Mouse (Mus musculus) neural tube, embryonic 13.5 days (tissue): Measurements from ENCODE around the gene Ric1. TPM values are rescaled to one million over a fixed set of nuclear protein-coding genes. Genes with fewer than 3 reads are reported as not detected.
"Not testable (repeated sequence)": the region's sequence is repeated elsewhere in the genome, so short reads cannot be mapped to it uniquely, and the experiment has no call there.

Experiments used
- ATAC-seq: fragments of 200-750 bp; cut with Nextera tagmentation; 2 replicates; pipeline ENCODE4 v1.8.0; 2017; ENCODE audit warnings: low read depth, mild to moderate bottlenecking, moderate TSS enrichment, moderate library complexity
- H3K27ac ChIP-seq: fragments of 300-500 bp; sonication (generic); replicated peaks from 2 replicates; pipeline ENCODE4 v1.5.1; 2015; ENCODE audit warnings: moderate library complexity, mild to moderate bottlenecking, inconsistent platforms
- H3K27me3 ChIP-seq: fragments of 300-500 bp; sonication (generic); 2 replicates; pipeline ENCODE4 v1.6.1; 2015; ENCODE audit warnings: mild to moderate bottlenecking, inconsistent platforms
- H3K36me3 ChIP-seq: fragments of 300-500 bp; sonication (generic); 2 replicates; pipeline ENCODE4 v1.6.1; 2015; ENCODE audit warnings: mild to moderate bottlenecking, inconsistent platforms
- H3K4me1 ChIP-seq: fragments of 300-500 bp; sonication (generic); replicated peaks from 2 replicates; pipeline ENCODE4 v1.6.1; 2015; ENCODE audit warnings: inconsistent platforms
- H3K4me2 ChIP-seq: fragments of 300-500 bp; sonication (generic); 2 replicates; pipeline ENCODE4 v1.6.1; 2015; ENCODE audit warnings: inconsistent platforms, mild to moderate bottlenecking, moderate library complexity
- H3K4me3 ChIP-seq: fragments of 300-500 bp; sonication (generic); 2 replicates; pipeline ENCODE4 v1.5.1; 2015; ENCODE audit warnings: mild to moderate bottlenecking, inconsistent platforms
- H3K9ac ChIP-seq: fragments of 300-500 bp; sonication (generic); 2 replicates; pipeline ENCODE4 v1.6.1; 2015; ENCODE audit warnings: moderate library complexity, mild to moderate bottlenecking, inconsistent platforms
- H3K9me3 ChIP-seq: fragments of 300-500 bp; sonication (generic); 2 replicates; pipeline ENCODE4 v1.6.1; 2016; ENCODE audit warnings: inconsistent platforms
- WGBS: fragments of 180-500 bp; shearing (Covaris S2); methylation state at CpG from one replicate; pipeline ENCODE4 v1.1.7; 2015; 5-methylcytosine and 5-hydroxymethylcytosine counted together
- polyA plus RNA-seq: library from polyadenylated mRNA; unstranded; fragments of >200 nt; fragmentation: Nextera tagmentation; extraction: Ambion mirVana; gene quantifications from 2 replicates; pipeline ENCODE4 v1.2.1, GENCODE M21; 2015

The Ric1 gene
- polyA plus RNA-seq, 1 experiment from 2014 or later: 14.5 TPM

- WGBS: 87% methylated on average over 2 of the region's 2 CpGs
- H3K4me1 ChIP-seq: no peaks in the 10 kb centered on the region
- H3K27ac ChIP-seq: no peak overlapping the region
- no peak overlapping the region for H3K4me3 ChIP-seq
- H3K9me3 ChIP-seq: no peaks in the 10 kb centered on the region
- no peak for ATAC-seq
- H3K27me3 ChIP-seq: no peaks in the 10 kb centered on the region
- H3K9ac ChIP-seq: no peak overlapping the region
- no peaks in the 10 kb centered on the region for H3K36me3 ChIP-seq
- no peak overlapping the region for H3K4me2 ChIP-seq
Measured at GRCm38 (mm10) chr19:29550618-29551017, 28.5 kb downstream of the Ric1 start.

- no peak overlapping the region for H3K27ac ChIP-seq
- no peak overlapping the region for H3K9ac ChIP-seq
- no peak for ATAC-seq
- no peaks in the 10 kb centered on the region for H3K27me3 ChIP-seq
- H3K4me3 ChIP-seq: no peak overlapping the region
- H3K4me1 ChIP-seq: no peaks in the 10 kb centered on the region
- no peaks in the 10 kb centered on the region for H3K36me3 ChIP-seq
- H3K9me3 ChIP-seq: no peaks in the 10 kb centered on the region
- WGBS: 94% methylated on average over 1 of the region's 1 CpGs
- no peak overlapping the region for H3K4me2 ChIP-seq
Measured at GRCm38 (mm10) chr19:29551128-29551527, 29.0 kb downstream of the Ric1 start.

GRCm38 (mm10) chr19:29551980-29552379, 29.9 kb downstream of the Ric1 start:
- not testable (repeated sequence) for H3K4me1 ChIP-seq, H3K9me3 ChIP-seq, H3K9ac ChIP-seq, ATAC-seq, H3K4me3 ChIP-seq, H3K4me2 ChIP-seq, H3K27ac ChIP-seq, H3K36me3 ChIP-seq, H3K27me3 ChIP-seq
- WGBS: 96% methylated on average over 1 of the region's 1 CpGs

GRCm38 (mm10) chr19:29557171-29557845, 35.2 kb downstream of the Ric1 start:
- H3K4me2 ChIP-seq, H3K36me3 ChIP-seq, H3K4me3 ChIP-seq, H3K4me1 ChIP-seq, H3K27me3 ChIP-seq, H3K9ac ChIP-seq, ATAC-seq, H3K27ac ChIP-seq, H3K9me3 ChIP-seq: not testable (repeated sequence)
- WGBS: 90% methylated on average over 7 of the region's 7 CpGs

GRCm38 (mm10) chr19:29562166-29562565, 40.1 kb downstream of the Ric1 start:
- H3K4me3 ChIP-seq: no peak overlapping the region
- H3K9me3 ChIP-seq: no peaks in the 10 kb centered on the region
- H3K4me1 ChIP-seq: no peaks in the 10 kb centered on the region
- no peak overlapping the region for H3K27ac ChIP-seq
- no peaks in the 10 kb centered on the region for H3K27me3 ChIP-seq
- WGBS: 84% methylated on average over 4 of the region's 4 CpGs
- H3K36me3 ChIP-seq: peaks cover 5% of the 10 kb centered on the region
- no peak overlapping the region for H3K9ac ChIP-seq
- no peak for ATAC-seq
- no peak overlapping the region for H3K4me2 ChIP-seq

- H3K4me3 ChIP-seq: no peak overlapping the region
- H3K9ac ChIP-seq: no peak overlapping the region
- H3K4me2 ChIP-seq: no peak overlapping the region
- ATAC-seq: no peak
- H3K27ac ChIP-seq: no peak overlapping the region
- 73% methylated on average over 3 of the region's 3 CpGs for WGBS
- no peaks in the 10 kb centered on the region for H3K27me3 ChIP-seq
- peaks cover 7% of the 10 kb centered on the region for H3K36me3 ChIP-seq
- no peaks in the 10 kb centered on the region for H3K4me1 ChIP-seq
- H3K9me3 ChIP-seq: no peaks in the 10 kb centered on the region
Measured at GRCm38 (mm10) chr19:29562603-29563002, 40.5 kb downstream of the Ric1 start.

GRCm38 (mm10) chr19:29563258-29563779, 41.2 kb downstream of the Ric1 start:
- Histone ChIP-seq H3K9ac (no peak overlapping the region), H3K27me3 (no peaks in the 10 kb centered on the region), H3K9me3 (no peaks in the 10 kb centered on the region), H3K4me1 (no peaks in the 10 kb centered on the region), H3K36me3 (peaks cover 11% of the 10 kb centered on the region), H3K4me3 (no peak overlapping the region), H3K4me2 (no peak overlapping the region), H3K27ac (no peak overlapping the region)
- WGBS: 73% methylated on average over 7 of the region's 7 CpGs
- peak; percentile 53 for ATAC-seq

- Histone ChIP-seq H3K27ac (no peak overlapping the region), H3K9ac (no peak overlapping the region), H3K27me3 (no peaks in the 10 kb centered on the region), H3K4me2 (no peak overlapping the region), H3K4me3 (no peak overlapping the region), H3K9me3 (no peaks in the 10 kb centered on the region), H3K4me1 (no peaks in the 10 kb centered on the region), H3K36me3 (peaks cover 22% of the 10 kb centered on the region)
- no peak for ATAC-seq
- 97% methylated on average over 1 of the region's 1 CpGs for WGBS
Measured at GRCm38 (mm10) chr19:29566512-29566911, 44.4 kb downstream of the Ric1 start.

- H3K4me1 ChIP-seq: no peaks in the 10 kb centered on the region
- no peak for ATAC-seq
- no peak overlapping the region for H3K4me3 ChIP-seq
- H3K9ac ChIP-seq: no peak overlapping the region
- H3K9me3 ChIP-seq: no peaks in the 10 kb centered on the region
- H3K4me2 ChIP-seq: no peak overlapping the region
- peaks cover 38% of the 10 kb centered on the region for H3K36me3 ChIP-seq
- H3K27ac ChIP-seq: no peak overlapping the region
- no peaks in the 10 kb centered on the region for H3K27me3 ChIP-seq
- WGBS: 89% methylated on average over 2 of the region's 2 CpGs
Measured at GRCm38 (mm10) chr19:29582439-29582838, 60.4 kb downstream of the Ric1 start.

- ATAC-seq: no peak
- H3K4me2 ChIP-seq: no peak overlapping the region
- H3K27ac ChIP-seq: no peak overlapping the region
- H3K36me3 ChIP-seq: peaks cover 47% of the 10 kb centered on the region
- no peaks in the 10 kb centered on the region for H3K4me1 ChIP-seq
- H3K27me3 ChIP-seq: no peaks in the 10 kb centered on the region
- 92% methylated on average over 6 of the region's 6 CpGs for WGBS
- no peak overlapping the region for H3K4me3 ChIP-seq
- H3K9ac ChIP-seq: no peak overlapping the region
- no peaks in the 10 kb centered on the region for H3K9me3 ChIP-seq
Measured at GRCm38 (mm10) chr19:29583734-29584133, 61.7 kb downstream of the Ric1 start.

- not testable (repeated sequence) for H3K27me3 ChIP-seq, H3K4me1 ChIP-seq, H3K4me2 ChIP-seq, H3K9me3 ChIP-seq, ATAC-seq, H3K27ac ChIP-seq, H3K4me3 ChIP-seq, H3K9ac ChIP-seq
- H3K36me3 ChIP-seq: peaks cover 51% of the 10 kb centered on the region
- 77% methylated on average over 3 of the region's 3 CpGs for WGBS
Measured at GRCm38 (mm10) chr19:29593783-29594182, 71.7 kb downstream of the Ric1 start.

GRCm38 (mm10) chr19:29596276-29596675, 74.2 kb downstream of the Ric1 start:
- Histone ChIP-seq H3K4me1 (no peaks in the 10 kb centered on the region), H3K4me3 (no peak overlapping the region), H3K9me3 (no peaks in the 10 kb centered on the region), H3K27ac (no peak overlapping the region), H3K27me3 (no peaks in the 10 kb centered on the region), H3K36me3 (peaks cover 57% of the 10 kb centered on the region), H3K9ac (no peak overlapping the region), H3K4me2 (no peak overlapping the region)
- ATAC-seq: no peak
- 93% methylated on average over 3 of the region's 3 CpGs for WGBS

GRCm38 (mm10) chr19:29596985-29597384, 74.9 kb downstream of the Ric1 start:
- H3K27me3 ChIP-seq: no peaks in the 10 kb centered on the region
- H3K4me3 ChIP-seq: no peak overlapping the region
- H3K4me2 ChIP-seq: no peak overlapping the region
- peaks cover 54% of the 10 kb centered on the region for H3K36me3 ChIP-seq
- no peak overlapping the region for H3K9ac ChIP-seq
- no peaks in the 10 kb centered on the region for H3K4me1 ChIP-seq
- no peaks in the 10 kb centered on the region for H3K9me3 ChIP-seq
- WGBS: 96% methylated on average over 2 of the region's 2 CpGs
- H3K27ac ChIP-seq: no peak overlapping the region
- no peak for ATAC-seq
